In genomic region chr16:59599411-59600265, GRCm38 (mm10) we compare ENCODE assay signal across 8 mouse cellular contexts. TPM values are rescaled to one million over a fixed set of nuclear protein-coding genes. Genes with fewer than 3 reads are reported as not detected.
A peak's percentile ranks its signal among the peaks of the same experiment; 100 is the strongest.
DNase-seq lines count a peak whose midpoint lies in the region; ATAC-seq lines count a peak whose summit lies in the region.

No protein-coding gene starts in this region.

- no peaks in the 10 kb centered on the region for H3K27me3 ChIP-seq in limb, embryonic 12.5 days

- ATAC-seq in limb, embryonic 12.5 days (ENCODE audit: insufficient number of reproducible peaks, insufficient read depth, low FRiP score, low TSS enrichment, low read depth), result peak; percentile 21; the same call in 1 of the 2 replicates
- no peak for ATAC-seq in activated CD4-positive, CD25-positive, alpha-beta regulatory T cell, adult 4 months

- H3K4me1 ChIP-seq in limb, embryonic 12.5 days (replicated peaks), result peaks cover 22% of the 10 kb centered on the region

- H3K9me3 ChIP-seq in limb, embryonic 12.5 days, result no peaks in the 10 kb centered on the region; the same call in 1 of the 2 replicates

- WGBS in limb, embryonic 12.5 days, result 9% methylated on average over 17 of the region's 17 CpGs

- no peak overlapping the region; the same call in 1 of the 2 replicates for H3K9ac ChIP-seq in limb, embryonic 12.5 days (replicated peaks)

- H3K4me3 ChIP-seq in limb, embryonic 12.5 days (replicated peaks), result peak overlapping the region; percentile 87

- H3K27ac ChIP-seq in limb, embryonic 12.5 days, result peak overlapping the region; percentile 3; the same call in 1 of the 2 replicates

- peak; percentile 43 for DNase-seq in gastrocnemius, adult 18-20 months (ENCODE audit: low spot score)
- no peak for DNase-seq in gastrocnemius, adult 8-10 months (ENCODE audit: low spot score in 2 of 2)
- peak; percentile 18 for DNase-seq in adrenal gland, adult 8-10 months
- DNase-seq in heart, adult 8-10 months (ENCODE audit: low spot score), result peak; percentile 53
- peak; percentile 42 for DNase-seq in retina, adult 2 months (ENCODE audit: low read depth, low spot score)
- no peak for DNase-seq in natural killer cell, adult 2 months (ENCODE audit: low spot score in 2 of 2)

- peak overlapping the region; percentile 61 for H3K4me2 ChIP-seq in limb, embryonic 12.5 days

- no peaks in the 10 kb centered on the region for H3K36me3 ChIP-seq in limb, embryonic 12.5 days

RNA-seq across cellular contexts. Expression of gene Crybg3, which starts 1.1 kb away (rescaled TPM):
- total RNA-seq in gastrocnemius, adult 18-20 months (2021), result 10 to 100 TPM; 28.8 to 36.0 TPM
- total RNA-seq in gastrocnemius, adult 8-10 months (2022), result 10 to 100 TPM; 24.3 to 38.5 (median 31.2) TPM
- 10 to 100 TPM; 13.9 to 23.2 (median 19.0) TPM for total RNA-seq in adrenal gland, adult 8-10 months (2022)
- total RNA-seq in heart, adult 8-10 months (2022), result 10 to 100 TPM; 71.6 to 83.9 (median 77.2) TPM
- 7.8 and 9.4 TPM in 2 replicates for polyA plus RNA-seq in limb, embryonic 12.5 days (2016; fragmentation: Nextera tagmentation; extraction: Ambion mirVana)
- 10 to 100 TPM; 11.6 to 11.7 TPM for polyA plus RNA-seq in activated CD4-positive, CD25-positive, alpha-beta regulatory T cell, adult 4 months (2017; shearing (Covaris generic))

RNA-seq across cellular contexts. Expression of gene Arl6, which starts 39.6 kb away (rescaled TPM):
- 1 to 10 TPM; 2.2 to 2.7 TPM for total RNA-seq in gastrocnemius, adult 18-20 months (2021)
- total RNA-seq in gastrocnemius, adult 8-10 months (2022), result 1 to 10 TPM; 1.3 to 2.9 (median 2.2) TPM
- total RNA-seq in adrenal gland, adult 8-10 months (2022), result 10 to 100 TPM in 3 of 4 experiments, 1 to 10 TPM in 1; 9.2 to 14.2 (median 11.5) TPM
- 1 to 10 TPM; 4.1 to 5.5 (median 4.8) TPM for total RNA-seq in heart, adult 8-10 months (2022)
- 35.2 and 36.1 TPM in 2 replicates for polyA plus RNA-seq in limb, embryonic 12.5 days (2016; fragmentation: Nextera tagmentation; extraction: Ambion mirVana)
- 1 to 10 TPM; 2.7 to 3.2 TPM for polyA plus RNA-seq in activated CD4-positive, CD25-positive, alpha-beta regulatory T cell, adult 4 months (2017; shearing (Covaris generic))

Comparison
In these comparisons a context has a peak if more than half of its experiments do, and no peak if none do; other contexts are left out.
1. DNase-seq: peak in gastrocnemius, adult 18-20 months (single experiment), adrenal gland, adult 8-10 months (single experiment), heart, adult 8-10 months (single experiment) and retina, adult 2 months (single experiment); none in gastrocnemius, adult 8-10 months (0 of 2) and natural killer cell, adult 2 months (0 of 2).